Mouse (Mus musculus) myocyte (in vitro differentiated cells): ENCODE measurements around the gene Rab3il1.

Source experiments
- CEBPB ChIP-seq: IDR thresholded peaks from 2 replicates; pipeline ENCODE4 v1.6.1; 2011; ENCODE audit warnings: mild to moderate bottlenecking, moderate library complexity; ENCODE audit not compliant: poor library complexity, insufficient read depth, severe bottlenecking
- E2F4 ChIP-seq: IDR thresholded peaks from one replicate; pipeline ENCODE4 v1.6.1; 2011; ENCODE audit warnings: mild to moderate bottlenecking, control low read depth, moderate library complexity; ENCODE audit not compliant: insufficient read depth
- MAX ChIP-seq: IDR thresholded peaks from one replicate; pipeline ENCODE4 v1.6.1; 2011; ENCODE audit warnings: low read depth, mild to moderate bottlenecking, control low read depth
- MYOG ChIP-seq, 3 experiments: IDR thresholded peaks; one replicate each; pipeline ENCODE4 v1.6.1; 2011; ENCODE audit warnings: control low read depth in 2 of 3, low read depth in 2 of 3, mild to moderate bottlenecking in 2 of 3; ENCODE audit not compliant: insufficient read length in 2 of 3, control insufficient read depth in 1 of 3, insufficient read depth in 1 of 3
- POLR2A ChIP-seq: IDR thresholded peaks from one replicate; pipeline ENCODE4 v1.6.1; 2011; ENCODE audit warnings: low read depth, mild to moderate bottlenecking, control low read depth, moderate library complexity; ENCODE audit not compliant: insufficient read length
- POLR2AphosphoS2 ChIP-seq: IDR thresholded peaks from one replicate; pipeline ENCODE4 v1.6.1; 2011; ENCODE audit warnings: low read depth, control low read depth; ENCODE audit not compliant: insufficient read length
- TCF12 ChIP-seq: IDR thresholded peaks from one replicate; pipeline ENCODE4 v1.6.1; 2011; ENCODE audit warnings: mild to moderate bottlenecking, control low read depth; ENCODE audit not compliant: poor library complexity, insufficient read depth, severe bottlenecking
- TCF3 ChIP-seq: IDR thresholded peaks from one replicate; pipeline ENCODE4 v1.6.1; 2011; ENCODE audit warnings: low read depth, control low read depth; ENCODE audit not compliant: insufficient read length
- USF1 ChIP-seq: IDR thresholded peaks from one replicate; pipeline ENCODE4 v1.6.1; 2011; ENCODE audit warnings: low read depth, mild to moderate bottlenecking, control low read depth, moderate library complexity

- peak; percentile 95 for TF ChIP-seq TCF12
- no peak for TF ChIP-seq POLR2A
- TF ChIP-seq MAX = no peak
- no peak for TF ChIP-seq POLR2AphosphoS2
- TF ChIP-seq E2F4 = no peak
- peak; percentile 95 for TF ChIP-seq TCF3
- TF ChIP-seq CEBPB = no peak
- peak; percentile 97 to 98 (median 98) for TF ChIP-seq MYOG (IDR thresholded peaks at IDR 0.05; ENCODE audit: control insufficient read depth in 1 of 3, insufficient read depth in 1 of 3, insufficient read length in 2 of 3, low read depth in 2 of 3)
- no peak for TF ChIP-seq USF1
Observed at GRCm38 (mm10) chr19:9966096-9966867, 35.2 kb upstream of the Rab3il1 start.
